Mouse (Mus musculus) kidney, postnatal 4 days (tissue): Measurements from ENCODE around the gene Peak1.
"Not testable (repeated sequence)": the region's sequence is repeated elsewhere in the genome, so short reads cannot be mapped to it uniquely, and the experiment has no call there.

ENCODE experiments used
- DNase-seq, 2 experiments: peaks; one replicate each; pipeline ENCODE4 v3.0.0; 2021; ENCODE audit warnings: mixed read lengths in 2 of 2

The Peak1 gene

DNA sequence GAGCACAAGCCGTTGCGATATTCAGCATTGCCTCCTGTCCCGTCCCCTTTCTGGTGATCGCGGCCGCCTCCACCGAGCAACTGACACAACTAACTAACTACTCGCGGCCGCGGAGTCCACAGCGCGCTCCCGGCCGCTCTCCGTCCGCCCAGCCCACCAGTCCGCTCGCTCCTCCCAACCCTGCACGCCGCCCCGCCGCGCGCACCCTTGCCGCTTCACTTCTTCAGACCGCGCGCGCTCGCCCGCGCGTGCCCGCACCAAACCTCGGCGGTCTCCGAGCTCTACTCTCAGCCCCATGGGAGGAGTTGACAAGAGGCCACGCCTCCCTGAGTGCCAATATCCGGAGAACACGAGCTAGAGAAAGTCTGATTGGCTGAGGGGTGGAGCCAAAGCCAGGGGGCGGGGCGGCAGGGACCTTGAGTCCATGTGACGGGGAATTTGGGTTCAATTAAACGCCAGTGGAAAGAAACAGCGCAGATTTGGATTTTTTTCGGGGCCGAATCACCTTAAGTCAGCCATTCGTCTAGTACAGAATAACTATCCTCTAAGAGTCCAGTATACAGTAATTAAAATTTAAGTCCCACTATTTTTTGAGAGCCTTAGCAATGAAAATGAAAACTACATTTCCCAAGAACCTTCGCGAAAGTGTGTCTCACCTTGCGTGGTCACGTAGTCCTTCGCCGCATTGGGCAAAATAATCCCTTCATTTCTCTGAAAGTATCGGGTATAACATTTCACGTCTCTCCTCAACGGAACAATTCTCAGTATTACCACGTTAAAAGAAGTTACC is at the start of gene Peak1, which contains the start of gene Hmg20a:
Gene Peak1, minus strand, starts transcription at position 120 of the 790 bp plus-strand sequence.
Gene Hmg20a, plus strand, starts transcription at position 662 of the 790 bp plus-strand sequence.
- DNase-seq: peak; percentile 100

DNA sequence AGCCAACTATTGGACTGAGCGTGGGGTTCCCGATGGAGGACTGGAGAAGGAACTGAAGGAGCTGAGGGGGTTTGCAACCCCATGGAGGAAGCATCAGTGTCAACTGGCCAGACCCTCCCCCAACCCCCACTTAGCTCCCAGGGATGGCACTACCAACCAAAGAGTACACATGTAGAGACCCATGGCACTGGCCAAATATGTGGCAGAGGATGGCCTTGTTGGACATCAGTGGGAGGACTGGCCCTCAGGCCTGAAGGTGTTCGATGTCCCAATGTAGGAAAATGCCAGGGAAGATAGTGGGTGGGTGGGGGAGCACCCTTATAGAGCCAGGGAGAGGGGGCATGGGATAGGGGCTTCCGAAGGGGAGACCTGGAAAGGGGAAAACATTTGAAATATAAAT is 48.4 kb upstream of the Peak1 start:
- DNase-seq: no peak

DNA sequence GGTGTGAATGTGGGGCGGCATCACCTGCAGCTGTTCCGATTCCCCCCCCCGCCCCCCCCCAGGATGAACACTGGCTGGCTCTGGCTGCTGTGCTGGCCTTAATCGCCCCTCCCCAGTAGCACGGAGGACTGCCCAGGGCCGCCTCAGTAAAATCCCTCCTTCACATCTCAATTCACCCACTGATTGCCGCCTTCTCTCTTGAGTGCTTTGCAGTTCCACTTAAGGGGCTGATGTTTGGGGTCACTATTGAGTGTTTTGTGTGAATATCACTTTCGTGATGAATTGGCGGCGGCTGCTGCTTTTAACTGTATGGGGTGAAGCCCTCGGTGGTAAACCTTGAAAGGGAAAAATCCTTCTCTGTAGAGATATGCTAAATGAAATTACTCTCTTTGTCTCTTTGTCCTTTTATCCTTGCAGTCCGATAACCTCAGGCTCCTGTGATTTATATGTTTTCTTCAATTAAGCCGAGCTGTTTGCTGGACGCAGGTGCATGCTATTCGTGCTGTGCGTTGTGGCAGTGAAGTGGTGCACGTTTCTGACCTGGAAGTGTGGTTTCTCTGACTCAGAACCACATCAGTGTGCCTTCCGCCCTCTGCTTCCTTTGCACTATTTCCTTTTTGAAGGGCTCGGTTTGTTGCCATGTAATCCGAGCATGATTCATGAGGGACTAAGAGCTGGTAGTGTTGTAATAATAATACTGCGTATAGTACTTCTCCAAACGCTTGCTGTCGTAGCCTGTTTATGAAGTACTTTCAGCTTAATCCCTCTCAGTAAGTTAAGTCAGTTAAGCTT is 47.2 kb upstream of the Peak1 start:
- DNase-seq: peak; percentile 31 to 43

DNA sequence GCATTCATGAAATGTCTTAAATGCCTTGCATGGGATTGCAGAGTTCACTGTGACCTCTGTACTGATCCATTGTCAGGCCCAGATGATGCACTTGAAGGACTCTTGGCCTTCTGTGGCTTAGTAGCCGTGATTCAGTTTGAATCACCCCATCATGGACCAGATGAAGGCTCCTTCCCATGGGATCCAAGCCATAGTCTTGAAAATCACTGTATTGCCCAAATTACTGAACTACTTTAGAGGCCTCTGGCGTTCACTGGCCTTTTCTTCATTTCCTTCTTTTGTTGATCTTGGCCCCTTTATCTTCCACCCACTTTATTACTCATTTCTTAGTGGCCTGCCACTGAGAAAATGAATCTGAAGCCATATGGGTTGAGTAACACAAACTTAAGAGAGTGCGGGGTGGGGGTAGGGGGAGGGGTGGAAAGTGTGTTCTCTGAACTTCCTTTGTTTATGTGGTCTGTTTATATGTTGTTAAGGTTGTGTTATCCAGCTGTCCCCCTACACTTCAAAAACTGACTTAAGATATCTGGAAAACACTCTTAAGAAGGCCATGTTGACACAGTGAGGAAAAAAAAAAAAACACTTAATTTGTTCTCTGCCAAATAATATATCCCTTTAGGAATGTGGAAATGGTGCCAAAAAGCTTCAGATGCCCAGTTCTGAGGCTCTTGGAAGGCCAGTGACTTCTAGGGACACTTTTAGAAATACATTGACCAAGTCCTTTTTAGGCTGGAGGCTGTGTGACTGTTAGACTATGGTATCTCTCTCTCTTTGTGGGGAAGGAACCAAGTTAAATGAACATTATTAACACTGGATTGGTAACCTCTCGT is 46.0 kb upstream of the Peak1 start:
- peak; percentile 20 to 37 for DNase-seq

DNA sequence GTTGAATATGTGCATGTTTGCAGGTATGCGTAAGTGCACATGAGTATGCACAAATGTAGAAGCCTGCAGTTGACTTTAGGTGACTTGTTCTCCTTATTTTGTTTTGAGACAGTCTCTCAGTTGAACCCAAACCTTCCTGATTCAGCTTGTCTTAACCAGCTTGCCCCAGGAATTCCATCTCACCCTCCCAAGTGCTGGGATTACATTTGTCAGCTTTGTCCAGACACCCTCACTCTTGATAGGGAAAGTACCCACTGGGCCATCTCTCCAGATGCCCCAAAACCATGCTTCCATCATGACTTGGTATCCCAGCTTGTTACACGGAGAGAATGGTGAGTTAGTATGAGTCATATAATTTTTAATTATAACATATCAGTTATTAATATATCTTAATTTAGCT is 45.2 kb upstream of the Peak1 start:
- no peak for DNase-seq

DNA sequence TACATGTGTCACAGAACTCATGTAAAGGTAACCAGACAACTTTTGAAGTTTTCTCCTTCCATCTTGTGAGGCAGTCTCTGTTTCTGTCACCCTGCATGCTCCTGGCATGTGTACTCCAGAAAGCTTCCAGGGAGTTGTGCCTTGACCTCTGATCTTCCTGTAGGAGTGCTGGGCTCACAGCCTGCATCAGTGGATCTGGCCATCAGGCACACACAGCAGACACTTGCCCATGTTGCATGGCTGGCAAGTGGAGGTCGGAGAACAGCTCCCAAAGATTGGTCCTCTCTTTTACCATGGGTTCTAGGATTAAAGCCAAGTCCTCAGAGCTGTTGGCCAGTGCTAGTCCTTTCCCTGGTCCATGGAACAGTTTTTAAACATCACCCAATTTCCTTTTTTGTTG is 44.7 kb upstream of the Peak1 start:
- DNase-seq: no peak

DNA sequence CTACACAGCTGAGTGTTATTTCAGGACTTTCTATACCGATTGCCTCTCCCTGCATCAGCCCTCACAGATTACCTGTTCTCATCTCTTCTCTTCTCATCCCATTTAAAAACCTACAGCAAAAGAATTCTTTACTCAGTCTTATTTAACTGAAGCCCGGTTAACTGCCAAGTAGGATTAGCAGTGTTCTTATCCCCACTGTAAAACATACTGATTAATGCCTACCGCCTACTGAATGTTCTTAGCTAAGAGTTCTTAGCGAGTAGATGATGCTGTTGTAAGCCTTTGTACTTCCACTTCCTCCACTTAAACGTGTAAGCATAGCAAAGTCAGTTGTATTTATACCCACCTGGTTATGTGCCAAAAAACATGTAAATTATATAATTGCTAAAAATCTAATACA is 43.1 kb upstream of the Peak1 start:
- no peak for DNase-seq

DNA sequence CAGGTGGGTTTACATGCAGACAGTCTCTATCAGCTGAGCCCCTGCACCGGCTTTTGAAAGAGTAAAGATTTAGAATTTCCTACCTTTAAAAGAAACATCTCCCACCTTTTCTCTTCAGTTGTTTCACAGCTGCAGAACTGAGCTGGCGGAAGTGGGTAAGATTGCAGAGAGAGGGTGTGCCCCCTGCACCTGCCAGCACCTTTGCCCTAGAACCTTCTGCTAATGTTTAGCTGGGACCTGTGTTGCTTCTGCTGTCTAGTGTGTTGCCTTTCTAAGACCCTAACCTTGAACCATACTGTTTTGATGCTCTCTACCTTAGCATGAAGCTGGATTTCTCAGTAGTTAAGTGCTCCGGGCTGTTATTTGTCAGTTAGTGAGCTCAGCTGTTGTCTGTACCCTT is 38.6 kb upstream of the Peak1 start:
- DNase-seq: no peak

DNA sequence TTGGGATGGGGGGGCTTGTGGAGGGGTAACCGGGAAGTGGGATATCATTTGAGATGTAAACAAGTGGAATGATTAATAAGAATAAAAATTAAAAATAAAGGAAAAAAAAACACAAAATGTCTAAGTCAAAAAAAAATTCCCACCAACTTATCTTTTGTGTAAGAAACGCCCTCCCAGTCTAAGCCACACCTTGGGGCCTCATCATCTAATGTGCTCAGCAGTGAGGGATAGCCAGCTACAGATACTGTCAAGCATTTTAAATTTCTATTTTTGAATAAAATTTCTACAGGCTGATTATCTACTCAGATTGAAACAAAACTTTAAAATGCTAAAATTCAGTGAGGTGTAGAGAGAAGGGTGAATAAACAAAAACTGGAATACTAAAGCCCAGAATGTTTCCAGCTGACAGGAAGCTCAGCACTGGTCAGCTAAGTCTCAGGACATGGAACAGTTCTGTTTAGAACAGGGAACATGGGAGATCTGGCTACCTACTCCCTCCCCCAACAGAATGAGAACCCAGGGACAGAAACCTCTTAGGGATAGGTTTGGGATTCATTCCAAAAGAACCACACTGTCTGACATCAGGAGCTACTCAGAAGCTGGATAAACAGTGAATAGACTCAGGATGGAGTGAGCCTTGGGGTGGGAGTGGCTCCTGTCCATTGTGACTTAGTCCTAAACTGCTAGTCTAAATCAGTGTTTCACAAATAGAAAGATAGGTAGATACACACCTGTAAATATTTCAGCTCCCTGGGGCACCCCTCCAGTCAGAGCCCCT is 35.4 kb upstream of the Peak1 start:
- DNase-seq: no peak

DNA sequence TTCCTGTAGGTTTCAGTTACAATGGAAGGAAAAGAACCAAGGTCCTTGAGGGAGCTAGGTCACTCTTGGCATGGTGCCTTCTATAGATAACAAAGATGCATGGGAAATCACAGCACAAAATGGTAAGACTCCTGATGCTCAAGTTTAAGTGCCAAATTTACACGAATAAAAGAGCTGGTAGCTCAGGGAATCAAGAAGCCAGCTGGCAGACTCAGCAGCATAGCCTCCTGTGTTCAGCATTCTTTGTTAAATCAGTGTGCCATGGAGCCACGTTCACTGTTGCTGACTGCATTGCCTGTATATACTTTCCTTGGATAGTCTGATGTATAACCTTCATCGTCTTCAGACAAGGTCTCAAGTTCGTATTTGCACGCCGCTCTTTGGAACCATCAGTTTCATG is 33.7 kb upstream of the Peak1 start:
- no peak for DNase-seq

DNA sequence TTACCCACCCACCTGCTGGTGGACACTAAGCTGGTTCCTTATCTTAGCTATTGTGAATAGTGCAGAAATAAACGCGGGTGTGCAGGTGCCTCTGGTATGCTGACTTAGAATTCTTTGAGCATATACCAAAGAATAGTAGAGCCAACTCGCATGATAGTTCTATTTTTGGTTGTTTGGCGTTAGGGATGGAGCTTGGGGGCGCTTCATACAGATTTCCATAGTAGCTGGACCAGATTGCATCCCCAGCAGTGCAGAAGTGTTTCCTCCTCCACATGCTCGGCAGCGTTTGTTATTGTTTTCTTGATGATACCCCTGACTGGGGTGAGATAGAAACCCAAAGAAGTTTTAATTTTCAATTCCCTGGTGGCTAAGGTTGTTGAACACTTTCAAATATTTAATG is 21.8 kb upstream of the Peak1 start:
- DNase-seq: no peak

DNA sequence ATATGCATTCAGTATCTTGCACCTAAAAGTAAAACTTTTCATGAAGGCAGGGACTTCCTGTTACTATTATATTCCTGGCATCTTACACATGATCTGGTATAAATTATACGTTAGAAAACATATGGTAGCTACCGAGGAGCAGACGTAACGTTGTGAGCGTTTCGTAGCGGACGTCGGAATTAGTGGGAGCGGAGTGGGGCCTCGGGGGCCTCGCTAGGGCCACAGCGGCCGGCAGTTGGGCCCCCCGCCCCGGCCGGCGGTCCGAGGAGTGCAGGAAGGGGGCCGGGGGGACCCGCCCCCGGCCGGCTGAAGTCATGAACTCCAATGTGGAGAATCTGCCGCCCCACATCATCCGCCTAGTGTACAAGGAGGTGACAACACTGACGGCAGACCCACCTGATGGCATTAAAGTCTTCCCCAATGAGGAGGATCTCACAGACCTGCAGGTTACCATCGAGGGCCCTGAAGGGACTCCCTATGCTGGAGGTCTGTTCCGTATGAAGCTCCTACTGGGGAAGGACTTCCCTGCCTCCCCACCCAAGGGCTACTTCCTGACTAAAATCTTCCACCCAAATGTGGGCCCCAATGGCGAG is 19.5 kb upstream of the Peak1 start:
- DNase-seq: not testable (repeated sequence)

DNA sequence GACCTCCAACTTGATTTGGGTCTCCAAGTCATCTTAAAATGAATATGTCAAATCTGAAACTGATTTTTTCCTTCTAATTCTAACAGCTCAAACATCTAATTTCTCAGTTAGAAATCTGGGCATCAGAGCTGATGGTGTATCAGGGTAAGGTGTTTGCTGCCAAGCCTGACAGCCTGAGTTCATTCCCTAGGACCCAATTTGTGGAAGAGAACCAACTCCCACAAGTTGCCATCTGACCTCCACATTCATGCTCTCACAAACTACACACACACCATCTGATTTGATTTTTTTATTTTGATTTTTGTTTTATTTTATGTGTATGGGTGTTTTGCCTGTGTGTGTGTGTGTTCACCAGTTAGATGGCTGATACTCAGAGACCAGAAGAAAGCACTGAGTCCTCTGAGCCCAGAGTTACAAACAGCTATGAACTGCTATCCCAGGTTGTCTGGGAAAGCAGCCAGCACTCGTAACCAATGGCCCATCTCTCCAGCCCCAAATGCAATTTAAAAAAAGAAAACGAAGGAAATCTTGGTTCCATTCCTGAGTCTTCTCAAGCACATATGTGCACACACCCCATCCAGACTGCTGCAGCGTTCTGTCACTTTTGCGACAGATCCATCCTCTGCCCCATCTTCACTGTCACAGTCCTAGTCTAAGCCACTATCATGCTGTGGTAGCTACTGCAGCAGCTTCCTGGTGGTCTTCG is 18.1 kb upstream of the Peak1 start:
- no peak for DNase-seq

DNA sequence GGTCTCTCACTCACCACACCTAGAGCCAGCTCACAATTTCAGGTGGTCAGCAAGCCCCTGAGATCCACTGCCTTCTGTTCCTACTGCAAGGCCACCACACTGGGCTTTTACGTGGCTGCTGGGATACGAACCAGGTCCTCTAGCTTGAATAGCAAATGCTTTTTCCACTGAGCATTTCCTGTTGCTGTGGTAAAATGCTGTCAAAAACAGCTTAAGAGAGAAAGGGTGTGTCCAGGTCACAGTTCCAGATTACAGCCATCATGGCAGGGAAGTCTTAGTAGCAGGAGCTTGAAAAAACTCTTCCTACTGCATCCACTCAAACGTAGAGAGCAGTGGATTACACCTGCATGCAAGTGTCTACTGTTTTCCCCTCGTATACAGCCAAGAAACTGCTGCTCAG is 7.0 kb upstream of the Peak1 start:
- no peak for DNase-seq

DNA sequence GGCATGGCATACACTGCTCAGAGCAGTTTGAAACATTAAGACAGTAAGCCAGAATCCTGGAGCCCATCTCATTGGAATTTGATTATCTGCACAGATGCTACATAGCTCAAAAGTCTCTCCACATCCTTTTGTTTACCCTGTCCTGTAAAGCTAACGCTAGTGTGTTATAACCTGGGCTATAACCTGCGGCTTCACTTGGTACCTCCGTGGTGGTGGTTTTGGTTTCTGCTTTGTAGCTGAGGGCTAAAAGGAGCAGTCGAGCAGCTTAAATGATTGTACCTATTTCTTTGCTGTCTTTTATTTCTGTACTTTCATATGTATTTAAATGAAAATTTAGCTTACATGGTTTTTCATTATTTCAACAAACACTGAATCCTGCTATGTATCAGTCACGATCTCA is 4.1 kb upstream of the Peak1 start:
- no peak for DNase-seq

DNA sequence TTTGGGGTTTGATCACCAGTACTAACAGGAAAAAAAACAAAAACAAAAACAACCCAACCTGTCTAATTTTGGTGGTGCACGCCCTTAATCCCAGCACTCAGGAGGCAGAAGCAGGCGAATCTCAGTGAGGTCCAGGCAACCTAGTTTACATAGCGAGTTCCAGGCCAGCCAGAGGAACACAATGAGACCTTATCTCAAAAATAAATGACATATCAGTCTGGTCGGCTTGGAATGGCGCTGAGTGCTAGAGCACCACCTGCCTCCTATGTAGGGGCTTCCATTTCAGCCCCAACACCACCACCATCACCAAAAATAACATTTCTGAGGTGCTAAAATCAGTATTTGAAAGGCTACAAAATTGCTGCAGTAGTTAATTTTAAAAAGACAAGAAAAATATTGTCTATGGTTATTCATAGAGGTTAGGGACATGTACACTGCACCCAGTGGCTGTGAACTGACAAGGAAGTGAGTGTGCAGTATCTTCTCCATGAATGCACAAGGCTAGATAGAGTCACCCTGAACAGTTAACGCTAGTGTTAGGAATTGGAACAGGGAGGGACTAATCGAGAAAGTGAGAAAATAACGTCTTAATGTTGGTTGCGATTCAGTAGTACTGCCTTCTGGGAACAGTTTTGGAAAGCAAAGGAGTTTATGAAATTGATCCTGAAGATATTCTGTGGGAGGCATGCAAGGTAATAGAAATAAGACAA is 3.2 kb upstream of the Peak1 start:
- no peak for DNase-seq

DNA sequence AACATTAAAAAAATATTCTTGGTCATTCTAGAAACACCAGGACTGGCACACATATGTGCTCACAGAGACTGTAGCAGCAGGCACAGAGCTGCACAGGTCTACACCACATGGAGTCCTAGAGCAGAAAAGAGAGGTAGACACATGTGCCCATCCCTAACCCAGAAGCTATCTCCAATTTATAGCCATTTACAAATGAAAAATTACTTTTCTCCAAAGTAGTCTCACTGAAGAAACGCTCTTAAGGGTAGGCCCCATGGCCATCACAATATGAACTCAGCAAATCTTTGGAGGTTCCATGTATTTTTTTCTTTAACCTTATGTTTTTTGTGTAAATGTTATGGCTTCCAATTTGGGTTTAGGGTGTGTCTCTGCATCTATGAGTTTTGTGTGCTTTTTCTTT is 2.4 kb upstream of the Peak1 start:
- no peak for DNase-seq

DNA sequence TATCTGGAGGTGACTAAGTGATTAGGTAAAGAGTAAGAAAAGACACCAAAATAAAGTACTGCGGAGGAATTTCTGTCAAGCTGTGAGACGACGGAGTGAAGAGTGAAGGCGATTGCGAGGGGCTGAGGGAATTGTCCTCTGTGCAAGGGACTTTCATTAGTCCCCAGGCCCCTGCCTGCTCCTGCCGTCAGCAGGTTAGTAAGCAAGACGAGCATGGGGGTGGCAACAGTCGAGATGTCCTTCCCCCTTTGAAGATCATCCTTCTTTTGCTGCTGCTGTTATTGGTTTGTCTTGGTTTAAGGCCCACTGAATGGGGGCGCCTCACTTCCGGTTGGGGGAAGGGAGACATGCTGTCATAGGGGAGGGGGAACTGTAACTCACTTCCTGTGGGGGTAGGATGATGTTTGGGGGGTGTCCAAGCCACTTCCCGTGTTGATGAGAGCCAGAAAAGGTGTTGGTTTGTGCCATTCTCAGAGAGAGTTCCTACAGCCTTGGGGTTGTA is 922 bp upstream of the Peak1 start:
- DNase-seq: peak; percentile 82 to 89

DNA sequence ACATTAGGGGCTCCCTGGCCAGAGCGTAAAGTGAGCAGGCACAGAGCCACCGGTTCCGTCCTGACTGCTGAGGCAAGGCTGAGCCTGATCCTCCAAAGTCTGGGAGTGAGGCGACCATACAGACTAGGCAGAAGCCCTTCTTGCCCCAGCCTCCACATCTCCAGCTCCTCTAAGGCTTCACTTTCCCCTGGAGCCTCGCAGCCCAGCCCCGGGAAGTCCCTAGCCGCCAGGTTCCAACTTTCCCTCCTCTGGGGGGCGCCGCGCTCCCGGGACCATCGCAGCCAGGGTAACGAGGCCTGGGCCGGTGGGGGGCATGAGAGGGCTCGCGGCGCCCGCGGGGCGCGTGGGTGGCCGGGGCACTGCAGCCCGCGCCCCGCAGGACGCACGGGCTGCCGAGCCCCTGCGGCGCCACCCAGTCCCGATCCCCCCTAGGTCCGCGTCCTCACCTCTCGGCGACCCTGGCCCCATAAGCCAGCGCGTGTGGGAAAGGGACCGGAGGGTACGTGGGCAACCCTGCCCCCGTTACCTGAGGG is 386 bp downstream of the Peak1 start:
- DNase-seq: peak; percentile 89 to 92

DNA sequence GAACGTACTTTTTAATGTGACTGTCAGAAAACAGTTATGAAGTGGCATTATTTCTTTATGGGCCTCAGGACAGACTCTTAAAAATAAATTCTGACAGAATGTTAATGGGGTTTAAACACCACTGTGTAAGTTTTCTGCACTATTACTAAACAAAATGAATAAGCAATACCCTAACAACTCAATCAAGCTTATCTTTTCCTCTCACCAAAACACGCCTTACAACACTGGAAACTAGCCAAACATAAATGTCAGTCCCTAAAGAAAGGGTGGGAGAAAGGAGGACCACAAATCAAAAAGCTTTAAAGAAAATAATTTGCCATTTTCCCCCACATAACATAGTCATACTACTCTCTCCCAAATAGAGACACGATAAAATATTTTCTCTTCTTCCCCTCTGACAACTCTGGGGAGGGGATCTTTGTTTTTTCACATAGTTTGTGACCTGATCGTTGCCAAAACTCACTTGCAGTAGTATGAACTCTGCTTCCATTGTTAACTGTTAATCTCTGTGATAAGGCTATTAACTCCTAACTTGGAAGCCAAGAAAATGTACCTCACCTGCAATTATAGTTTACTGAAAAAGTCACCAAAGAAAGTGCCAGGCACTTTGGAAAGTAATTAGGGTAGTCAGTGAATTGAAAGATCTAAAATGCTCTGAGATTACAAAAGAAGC is 1.8 kb downstream of the Peak1 start:
- no peak for DNase-seq
